Mouse (Mus musculus) limb, embryonic 11.5 days (tissue): Measurements from ENCODE around the gene Cysltr2. TPM values are rescaled to one million over a fixed set of nuclear protein-coding genes. Genes with fewer than 3 reads are reported as not detected.

ENCODE experiments used
- ATAC-seq: fragments of 200-750 bp; cut with Nextera tagmentation; 2 replicates; pipeline ENCODE4 v1.8.0; 2017; ENCODE audit warnings: low read depth; ENCODE audit not compliant: insufficient number of reproducible peaks, low FRiP score, low TSS enrichment
- DNase-seq: peaks from one replicate; pipeline ENCODE4 v3.0.0-alpha.2; 2015; ENCODE audit warnings: low spot score
- H3K27ac ChIP-seq: fragments of 300-500 bp; sonication (generic); replicated peaks from 2 replicates; pipeline ENCODE4 v1.5.1; 2014; ENCODE audit warnings: low read depth, mild to moderate bottlenecking, low read length
- H3K27me3 ChIP-seq: fragments of 300-500 bp; sonication (generic); 2 replicates; pipeline ENCODE4 v1.6.1; 2014; ENCODE audit warnings: mild to moderate bottlenecking, low read length, mixed read lengths; ENCODE audit not compliant: control insufficient read depth, insufficient read depth
- H3K36me3 ChIP-seq: fragments of 300-500 bp; sonication (generic); 2 replicates; pipeline ENCODE4 v1.6.1; 2014; ENCODE audit warnings: mild to moderate bottlenecking, low read length, moderate library complexity, mixed read lengths; ENCODE audit not compliant: control insufficient read depth, insufficient read depth
- H3K4me1 ChIP-seq: fragments of 300-500 bp; sonication (generic); 2 replicates; pipeline ENCODE4 v1.6.1; 2014; ENCODE audit warnings: low read length, mixed read lengths; ENCODE audit not compliant: control insufficient read depth, insufficient read depth
- H3K4me2 ChIP-seq: fragments of 300-500 bp; sonication (generic); 2 replicates; pipeline ENCODE4 v1.6.1; 2014; ENCODE audit warnings: low read depth, mild to moderate bottlenecking, moderate library complexity; ENCODE audit not compliant: severe bottlenecking
- H3K4me3 ChIP-seq: fragments of 300-500 bp; sonication (generic); 2 replicates; pipeline ENCODE4 v1.5.1; 2014; ENCODE audit warnings: low read depth, low read length
- H3K9ac ChIP-seq: fragments of 300-500 bp; sonication (generic); 2 replicates; pipeline ENCODE4 v1.6.1; 2014; ENCODE audit warnings: mild to moderate bottlenecking, low read length
- H3K9me3 ChIP-seq: fragments of 300-500 bp; sonication (generic); 2 replicates; pipeline ENCODE4 v1.6.1; 2016; ENCODE audit warnings: low read length; ENCODE audit not compliant: control insufficient read depth
- WGBS: fragments of 180-500 bp; shearing (Covaris S2); extraction: QIAGEN DNeasy Blood & Tissue Kit; methylation state at CpG from one replicate; pipeline ENCODE4 v1.1.7; 2014; 5-methylcytosine and 5-hydroxymethylcytosine counted together
- polyA plus RNA-seq: library from polyadenylated mRNA; unstranded; fragments of >200 nt; fragmentation: Nextera tagmentation; extraction: Ambion mirVana; gene quantifications from 2 replicates; pipeline ENCODE4 v1.2.1, GENCODE M21; 2014

Gene Cysltr2
- polyA plus RNA-seq = not detected in 2 replicates

GRCm38 (mm10) chr14:73048937-73049336 is at the start of gene Cysltr2:
Gene Cysltr2 (minus strand): TSS chr14:73049114.
- DNase-seq (no peak), ATAC-seq (no peak)
- H3K4me3 ChIP-seq = no peak within 1 kb of the TSS
- H3K9me3 ChIP-seq = no peaks in the 10 kb centered on the region
- H3K36me3 ChIP-seq = no peaks in the 10 kb centered on the region
- WGBS = 51% methylated on average over 6 of the region's 6 CpGs
- H3K4me2 ChIP-seq = no peak within 1 kb of the TSS
- no peak within 1 kb of the TSS for H3K27ac ChIP-seq
- no peaks in the 10 kb centered on the region for H3K27me3 ChIP-seq
- H3K4me1 ChIP-seq = no peaks in the 10 kb centered on the region
- H3K9ac ChIP-seq = no peak within 1 kb of the TSS

- ATAC-seq = peak; percentile 82; the same call in 1 of the 2 replicates
- no peak overlapping the region for H3K4me3 ChIP-seq
- no peaks in the 10 kb centered on the region for H3K4me1 ChIP-seq
These were observed 46.1 kb upstream of the Cysltr2 start for GRCm38 (mm10) chr14:73094802-73095550.

GRCm38 (mm10) chr14:73092871-73093270 is 44.0 kb upstream of the Cysltr2 start:
- WGBS = 91% methylated on average over 3 of the region's 3 CpGs
- no peak for ATAC-seq

More at GRCm38 (mm10) chr14:73094802-73095550, 46.1 kb upstream of the Cysltr2 start:
- Histone ChIP-seq H3K27ac (no peak overlapping the region), H3K9me3 (no peaks in the 10 kb centered on the region), H3K27me3 (no peaks in the 10 kb centered on the region), H3K4me2 (no peak overlapping the region), H3K36me3 (no peaks in the 10 kb centered on the region), H3K9ac (no peak overlapping the region)
- 37% methylated on average over 13 of the region's 13 CpGs for WGBS
- DNase-seq = peak; percentile 22

GRCm38 (mm10) chr14:73088224-73088623 is 39.3 kb upstream of the Cysltr2 start:
- Histone ChIP-seq H3K27me3 (no peaks in the 10 kb centered on the region), H3K4me3 (no peak overlapping the region), H3K4me2 (no peak overlapping the region), H3K9me3 (no peaks in the 10 kb centered on the region), H3K4me1 (no peaks in the 10 kb centered on the region), H3K36me3 (no peaks in the 10 kb centered on the region), H3K9ac (no peak overlapping the region), H3K27ac (no peak overlapping the region)
- ATAC-seq (no peak), DNase-seq (no peak)
- WGBS = 88% methylated on average over 1 of the region's 1 CpGs

More at GRCm38 (mm10) chr14:73092871-73093270, 44.0 kb upstream of the Cysltr2 start:
- Histone ChIP-seq H3K27me3 (no peaks in the 10 kb centered on the region), H3K27ac (no peak overlapping the region), H3K4me3 (no peak overlapping the region), H3K9me3 (no peaks in the 10 kb centered on the region), H3K4me1 (no peaks in the 10 kb centered on the region), H3K4me2 (no peak overlapping the region), H3K36me3 (no peaks in the 10 kb centered on the region), H3K9ac (no peak overlapping the region)
- DNase-seq = no peak

- no peak for ATAC-seq
These were observed 38.8 kb upstream of the Cysltr2 start for GRCm38 (mm10) chr14:73087746-73088145.

GRCm38 (mm10) chr14:73087247-73087646 is 38.3 kb upstream of the Cysltr2 start:
- Histone ChIP-seq H3K4me1 (no peaks in the 10 kb centered on the region), H3K4me3 (no peak overlapping the region), H3K36me3 (no peaks in the 10 kb centered on the region), H3K27ac (no peak overlapping the region), H3K9me3 (no peaks in the 10 kb centered on the region), H3K4me2 (no peak overlapping the region), H3K9ac (no peak overlapping the region), H3K27me3 (no peaks in the 10 kb centered on the region)
- DNase-seq (no peak), ATAC-seq (no peak)
- WGBS = 98% methylated on average over 5 of the region's 5 CpGs

More at GRCm38 (mm10) chr14:73087746-73088145, 38.8 kb upstream of the Cysltr2 start:
- Histone ChIP-seq H3K4me1 (no peaks in the 10 kb centered on the region), H3K4me3 (no peak overlapping the region), H3K27ac (no peak overlapping the region), H3K4me2 (no peak overlapping the region), H3K9me3 (no peaks in the 10 kb centered on the region), H3K36me3 (no peaks in the 10 kb centered on the region), H3K9ac (no peak overlapping the region), H3K27me3 (no peaks in the 10 kb centered on the region)
- DNase-seq = no peak
- 88% methylated on average over 5 of the region's 5 CpGs for WGBS

- Histone ChIP-seq H3K27me3 (no peaks in the 10 kb centered on the region), H3K9ac (no peak overlapping the region), H3K4me2 (no peak overlapping the region), H3K9me3 (no peaks in the 10 kb centered on the region), H3K27ac (no peak overlapping the region), H3K4me3 (no peak overlapping the region), H3K4me1 (no peaks in the 10 kb centered on the region), H3K36me3 (no peaks in the 10 kb centered on the region)
- ATAC-seq (no peak), DNase-seq (peak; percentile 16)
- WGBS = 55% methylated on average over 3 of the region's 3 CpGs
These were observed 37.5 kb upstream of the Cysltr2 start for GRCm38 (mm10) chr14:73086425-73086824.

- no peak overlapping the region for H3K4me2 ChIP-seq
- H3K36me3 ChIP-seq = no peaks in the 10 kb centered on the region
- no peaks in the 10 kb centered on the region for H3K9me3 ChIP-seq
- no peak overlapping the region for H3K4me3 ChIP-seq
- no peaks in the 10 kb centered on the region for H3K27me3 ChIP-seq
- DNase-seq = peak; percentile 9
- H3K27ac ChIP-seq = no peak overlapping the region
- WGBS = 76% methylated on average over 2 of the region's 2 CpGs
- ATAC-seq = no peak
- no peak overlapping the region for H3K9ac ChIP-seq
- no peaks in the 10 kb centered on the region for H3K4me1 ChIP-seq
These were observed 34.6 kb upstream of the Cysltr2 start for GRCm38 (mm10) chr14:73083563-73083962.
